Mouse (Mus musculus): ENCODE results near the gene Abhd14b. TPM values are rescaled to one million over a fixed set of nuclear protein-coding genes. Genes with fewer than 3 reads are reported as not detected.

Abhd14b gene
- polyA plus RNA-seq, 1 experiment, result 12.9 TPM

GRCm38 (mm10) chr9:106459946-106460345, 12.7 kb downstream of the Abhd14b start:
- Histone ChIP-seq H3K4me3 (ENCODE audit: control insufficient read depth, low read depth, low read length) (no peak overlapping the region), H3K4me1 (ENCODE audit: control insufficient read depth, insufficient read depth, low read length) (peaks cover 13% of the 10 kb centered on the region), H3K27ac (ENCODE audit: control insufficient read depth, insufficient read depth, low read depth, low read length) (no peak overlapping the region), H3K27me3 (ENCODE audit: control insufficient read depth, insufficient read depth, low read length) (no peaks in the 10 kb centered on the region), H3K36me3 (ENCODE audit: control insufficient read depth, insufficient read depth, low read length) (no peaks in the 10 kb centered on the region)
- no peak for TF ChIP-seq CTCF (IDR thresholded peaks at IDR 0.05; ENCODE audit: control insufficient read depth, insufficient read depth, insufficient replicate concordance, low read depth, low read length)
- TF ChIP-seq POLR2A (IDR thresholded peaks at IDR 0.05; ENCODE audit: control insufficient read depth, low read depth, low read length), result no peak

- peaks cover 10% of the 10 kb centered on the region for H3K4me1 ChIP-seq (ENCODE audit: control insufficient read depth, insufficient read depth, low read length)
- no peak overlapping the region for H3K4me3 ChIP-seq (ENCODE audit: control insufficient read depth, low read depth, low read length)
- no peak overlapping the region for H3K27ac ChIP-seq (ENCODE audit: control insufficient read depth, insufficient read depth, low read depth, low read length)
- TF ChIP-seq CTCF (IDR thresholded peaks at IDR 0.05; ENCODE audit: control insufficient read depth, insufficient read depth, insufficient replicate concordance, low read depth, low read length) (no peak), POLR2A (IDR thresholded peaks at IDR 0.05; ENCODE audit: control insufficient read depth, low read depth, low read length) (no peak)
- H3K36me3 ChIP-seq (ENCODE audit: control insufficient read depth, insufficient read depth, low read length), result no peaks in the 10 kb centered on the region
- no peaks in the 10 kb centered on the region for H3K27me3 ChIP-seq (ENCODE audit: control insufficient read depth, insufficient read depth, low read length)
Measured at GRCm38 (mm10) chr9:106460401-106461025, 13.3 kb downstream of the Abhd14b start.

- H3K4me3 ChIP-seq (ENCODE audit: control insufficient read depth, low read depth, low read length), result no peak overlapping the region
Measured at GRCm38 (mm10) chr9:106461026-106461415, 13.8 kb downstream of the Abhd14b start.

GRCm38 (mm10) chr9:106461641-106462429, 14.6 kb downstream of the Abhd14b start:
- Histone ChIP-seq H3K27me3 (ENCODE audit: control insufficient read depth, insufficient read depth, low read length) (no peaks in the 10 kb centered on the region), H3K27ac (ENCODE audit: control insufficient read depth, insufficient read depth, low read depth, low read length) (no peak overlapping the region), H3K4me1 (ENCODE audit: control insufficient read depth, insufficient read depth, low read length) (peaks cover 11% of the 10 kb centered on the region), H3K36me3 (ENCODE audit: control insufficient read depth, insufficient read depth, low read length) (no peaks in the 10 kb centered on the region), H3K4me3 (ENCODE audit: control insufficient read depth, low read depth, low read length) (no peak overlapping the region)
- TF ChIP-seq POLR2A (IDR thresholded peaks at IDR 0.05; ENCODE audit: control insufficient read depth, low read depth, low read length), result no peak
- TF ChIP-seq CTCF (IDR thresholded peaks at IDR 0.05; ENCODE audit: control insufficient read depth, insufficient read depth, insufficient replicate concordance, low read depth, low read length), result no peak

More at GRCm38 (mm10) chr9:106461026-106461415, 13.8 kb downstream of the Abhd14b start:
- no peak overlapping the region for H3K27ac ChIP-seq (ENCODE audit: control insufficient read depth, insufficient read depth, low read depth, low read length)
- H3K4me1 ChIP-seq (ENCODE audit: control insufficient read depth, insufficient read depth, low read length), result peaks cover 11% of the 10 kb centered on the region
- TF ChIP-seq CTCF (IDR thresholded peaks at IDR 0.05; ENCODE audit: control insufficient read depth, insufficient read depth, insufficient replicate concordance, low read depth, low read length), result no peak
- no peak for TF ChIP-seq POLR2A (IDR thresholded peaks at IDR 0.05; ENCODE audit: control insufficient read depth, low read depth, low read length)
- no peaks in the 10 kb centered on the region for H3K36me3 ChIP-seq (ENCODE audit: control insufficient read depth, insufficient read depth, low read length)
- no peaks in the 10 kb centered on the region for H3K27me3 ChIP-seq (ENCODE audit: control insufficient read depth, insufficient read depth, low read length)

GRCm38 (mm10) chr9:106462430-106462800, 15.2 kb downstream of the Abhd14b start:
- TF ChIP-seq POLR2A (IDR thresholded peaks at IDR 0.05; ENCODE audit: control insufficient read depth, low read depth, low read length) (no peak), CTCF (IDR thresholded peaks at IDR 0.05; ENCODE audit: control insufficient read depth, insufficient read depth, insufficient replicate concordance, low read depth, low read length) (no peak)
- Histone ChIP-seq H3K27me3 (ENCODE audit: control insufficient read depth, insufficient read depth, low read length) (no peaks in the 10 kb centered on the region), H3K4me1 (ENCODE audit: control insufficient read depth, insufficient read depth, low read length) (peaks cover 11% of the 10 kb centered on the region), H3K4me3 (ENCODE audit: control insufficient read depth, low read depth, low read length) (no peak overlapping the region), H3K36me3 (ENCODE audit: control insufficient read depth, insufficient read depth, low read length) (no peaks in the 10 kb centered on the region), H3K27ac (ENCODE audit: control insufficient read depth, insufficient read depth, low read depth, low read length) (no peak overlapping the region)

- no peaks in the 10 kb centered on the region for H3K36me3 ChIP-seq (ENCODE audit: control insufficient read depth, insufficient read depth, low read length)
- no peaks in the 10 kb centered on the region for H3K27me3 ChIP-seq (ENCODE audit: control insufficient read depth, insufficient read depth, low read length)
- H3K27ac ChIP-seq (ENCODE audit: control insufficient read depth, insufficient read depth, low read depth, low read length), result no peak overlapping the region
- TF ChIP-seq CTCF (IDR thresholded peaks at IDR 0.05; ENCODE audit: control insufficient read depth, insufficient read depth, insufficient replicate concordance, low read depth, low read length) (no peak), POLR2A (IDR thresholded peaks at IDR 0.05; ENCODE audit: control insufficient read depth, low read depth, low read length) (no peak)
- peaks cover 11% of the 10 kb centered on the region for H3K4me1 ChIP-seq (ENCODE audit: control insufficient read depth, insufficient read depth, low read length)
- H3K4me3 ChIP-seq (ENCODE audit: control insufficient read depth, low read depth, low read length), result no peak overlapping the region
Measured at GRCm38 (mm10) chr9:106463122-106464063, 16.1 kb downstream of the Abhd14b start.

All from testis, adult 2 months (tissue).